Mouse (Mus musculus): ENCODE data around the gene Tbl1x. TPM values are rescaled to one million over a fixed set of nuclear protein-coding genes. Genes with fewer than 3 reads are reported as not detected.

Tbl1x gene
- polyA plus RNA-seq, 1 experiment from 2014 or later: 44.0 TPM

DNA sequence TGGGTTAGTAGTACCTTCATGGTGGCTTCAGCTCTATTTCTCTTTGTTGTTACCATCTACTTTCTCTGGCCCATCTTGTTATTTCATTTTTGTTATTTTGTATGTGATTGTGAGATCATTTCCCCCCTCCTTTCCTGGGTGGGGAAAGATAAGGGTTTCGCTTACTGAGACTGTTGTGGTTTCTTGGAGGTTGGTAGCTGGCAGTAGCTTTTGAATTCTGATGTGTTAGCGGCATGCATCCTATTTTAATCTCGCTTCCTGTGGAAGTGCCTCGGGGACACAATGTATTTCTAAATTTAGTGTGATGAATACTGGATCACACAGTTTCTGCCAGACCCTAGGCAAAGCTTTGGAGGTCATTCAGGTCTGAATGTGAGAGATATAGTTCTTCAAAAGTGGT, 69.2 kb downstream of the Tbl1x start:
- WGBS: 77% methylated on average over 4 of the region's 4 CpGs
- no peak overlapping the region for H3K9ac ChIP-seq
- no peaks in the 10 kb centered on the region for H3K9me3 ChIP-seq
- H3K4me2 ChIP-seq: no peak overlapping the region
- H3K4me3 ChIP-seq: no peak overlapping the region
- ATAC-seq (ENCODE audit: low FRiP score): no peak
- H3K27ac ChIP-seq: no peak overlapping the region
- H3K27me3 ChIP-seq: no peaks in the 10 kb centered on the region
- no peaks in the 10 kb centered on the region for H3K4me1 ChIP-seq (replicated peaks)
- H3K36me3 ChIP-seq: no peaks in the 10 kb centered on the region

DNA sequence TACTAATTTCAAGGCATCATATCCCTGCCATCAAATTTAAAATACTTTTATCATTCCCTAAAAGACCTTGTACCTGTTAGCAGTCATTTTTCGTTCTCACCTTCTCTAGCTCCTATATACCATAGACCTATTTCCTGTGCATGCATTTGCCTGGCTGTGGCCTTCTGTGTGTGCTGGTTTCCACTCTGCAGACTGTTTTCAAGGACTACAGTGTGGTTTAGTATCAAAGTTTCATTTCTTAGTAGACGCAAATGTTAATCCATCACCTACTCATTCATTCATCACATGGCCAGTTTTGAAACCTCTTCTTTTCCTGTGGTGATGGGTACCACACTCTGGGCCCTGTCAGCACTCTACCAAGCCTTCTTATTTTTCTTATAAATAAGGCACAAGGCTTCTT, 75.2 kb downstream of the Tbl1x start:
- Histone ChIP-seq H3K4me3 (no peak overlapping the region), H3K4me2 (no peak overlapping the region), H3K27me3 (no peaks in the 10 kb centered on the region), H3K9me3 (no peaks in the 10 kb centered on the region), H3K4me1 (replicated peaks) (no peaks in the 10 kb centered on the region), H3K36me3 (no peaks in the 10 kb centered on the region), H3K9ac (no peak overlapping the region), H3K27ac (no peak overlapping the region)
- ATAC-seq (ENCODE audit: low FRiP score): no peak
- WGBS: 89% methylated on average over 2 of the region's 2 CpGs

DNA sequence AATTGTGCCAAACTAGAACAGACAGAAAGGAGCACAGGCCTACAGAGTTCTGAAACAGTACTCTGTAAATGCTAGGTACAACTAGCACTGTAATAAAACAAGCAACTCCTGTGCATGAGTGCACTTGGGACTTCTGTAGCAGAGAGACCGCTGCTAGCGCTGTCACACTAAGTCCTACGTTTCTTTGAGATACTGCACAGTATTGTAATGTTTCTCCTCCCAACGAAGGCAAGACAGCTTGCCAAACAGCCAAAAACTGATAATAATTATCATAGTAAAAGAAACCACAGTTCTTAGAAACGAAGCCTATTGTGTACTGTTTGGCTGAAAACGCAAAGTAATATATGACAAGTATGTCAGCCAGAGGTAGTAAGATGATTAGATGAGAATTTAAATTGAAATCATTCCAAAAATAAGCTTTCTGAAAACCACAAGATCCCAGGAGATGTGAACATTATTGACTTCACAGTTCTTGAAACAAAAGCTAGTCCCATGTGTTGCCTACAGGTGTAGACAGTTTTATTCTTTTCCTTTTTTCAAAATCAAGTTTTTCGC, 83.9 kb downstream of the Tbl1x start:
- Histone ChIP-seq H3K36me3 (no peaks in the 10 kb centered on the region), H3K27me3 (no peaks in the 10 kb centered on the region), H3K4me1 (replicated peaks) (no peaks in the 10 kb centered on the region), H3K4me3 (no peak overlapping the region), H3K9me3 (no peaks in the 10 kb centered on the region), H3K9ac (no peak overlapping the region), H3K27ac (no peak overlapping the region), H3K4me2 (no peak overlapping the region)
- no peak for ATAC-seq (ENCODE audit: low FRiP score)
- 86% methylated on average over 7 of the region's 7 CpGs for WGBS

DNA sequence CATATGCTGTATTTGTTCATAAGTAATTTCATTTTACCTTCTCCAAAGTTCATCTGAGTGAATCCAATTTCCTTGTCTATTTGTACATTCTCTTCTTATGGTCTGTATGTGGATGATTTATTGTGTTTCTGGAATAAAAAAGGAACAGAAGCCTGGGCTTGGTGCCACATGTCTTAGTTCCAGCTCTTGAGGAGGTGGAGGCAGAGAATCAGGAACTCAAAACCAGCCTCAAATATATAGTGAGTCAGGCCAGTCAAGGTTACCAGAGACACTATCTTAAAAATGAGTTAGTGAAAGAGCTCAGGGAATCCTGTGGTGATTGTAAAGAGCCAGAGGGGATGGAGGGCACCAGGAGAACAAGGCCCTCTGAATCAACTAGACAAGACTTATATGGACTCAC, 86.9 kb downstream of the Tbl1x start:
- Histone ChIP-seq H3K9me3 (no peaks in the 10 kb centered on the region), H3K4me3 (no peak overlapping the region), H3K27me3 (no peaks in the 10 kb centered on the region), H3K36me3 (no peaks in the 10 kb centered on the region), H3K4me1 (replicated peaks) (no peaks in the 10 kb centered on the region), H3K4me2 (no peak overlapping the region), H3K27ac (no peak overlapping the region), H3K9ac (no peak overlapping the region)
- no peak for ATAC-seq (ENCODE audit: low FRiP score)

DNA sequence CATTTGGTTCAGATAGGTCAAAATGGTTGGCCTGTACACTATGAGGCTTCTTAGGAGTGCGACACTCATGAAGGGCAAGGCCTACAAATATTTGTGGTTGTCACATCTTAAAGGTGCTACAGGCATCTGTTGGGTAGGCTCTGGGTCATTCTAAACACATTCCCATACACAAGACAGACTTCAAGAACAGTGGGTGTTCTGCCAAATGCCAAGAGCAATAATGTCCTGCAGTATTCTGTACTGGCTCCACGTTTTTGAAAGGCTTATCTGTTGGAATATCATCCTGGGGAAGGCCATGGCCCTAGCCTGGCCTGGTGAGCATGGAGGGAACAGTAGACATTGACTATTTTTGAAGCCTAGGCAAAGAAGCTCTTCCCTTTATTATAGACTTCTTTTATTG, 87.9 kb downstream of the Tbl1x start:
- 79% methylated on average over 2 of the region's 2 CpGs for WGBS
- H3K4me3 ChIP-seq: no peak overlapping the region

DNA sequence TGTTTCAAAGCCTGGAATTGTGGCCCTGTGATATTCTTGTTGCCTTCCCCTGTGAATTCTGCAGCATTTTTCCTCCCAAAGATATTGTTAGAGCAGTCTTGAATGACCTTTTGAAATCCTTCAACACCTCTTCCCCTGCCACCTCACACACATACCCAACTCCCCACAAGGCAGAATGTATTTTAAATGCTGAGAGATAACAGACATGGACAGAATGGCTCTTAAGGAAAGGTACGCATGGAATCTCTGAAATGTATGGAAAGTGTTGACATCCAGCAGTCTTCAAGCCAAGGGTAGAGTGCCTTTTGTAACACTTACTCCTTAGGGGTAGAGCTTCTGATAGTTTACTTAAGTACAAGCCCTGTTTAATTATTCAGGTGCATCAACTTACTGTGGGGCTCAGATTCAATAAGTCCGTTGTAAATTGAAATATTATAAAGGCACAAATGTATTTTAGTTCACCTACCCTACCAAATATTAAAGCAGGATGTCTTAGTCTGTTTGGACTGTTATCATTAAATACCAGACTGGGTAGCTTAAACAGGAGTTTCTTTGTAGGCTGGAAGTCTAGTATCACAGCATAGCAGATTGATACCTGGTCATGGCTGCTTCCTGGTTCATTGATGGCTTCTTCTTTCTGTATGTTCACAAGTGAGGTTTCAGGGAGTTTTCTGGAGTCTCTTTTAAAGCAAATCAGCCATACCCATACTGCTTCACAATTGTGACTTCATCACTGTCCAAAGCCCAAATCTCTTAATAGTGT, 92.9 kb downstream of the Tbl1x start:
- Histone ChIP-seq H3K27ac (no peak overlapping the region), H3K9me3 (no peaks in the 10 kb centered on the region), H3K4me2 (no peak overlapping the region), H3K36me3 (no peaks in the 10 kb centered on the region), H3K9ac (no peak overlapping the region), H3K27me3 (no peaks in the 10 kb centered on the region), H3K4me3 (no peak overlapping the region), H3K4me1 (replicated peaks) (no peaks in the 10 kb centered on the region)
- 88% methylated on average over 2 of the region's 2 CpGs for WGBS
- no peak for ATAC-seq (ENCODE audit: low FRiP score)

More for the DNA sequence above, 87.9 kb downstream of the Tbl1x start:
- Histone ChIP-seq H3K4me2 (no peak overlapping the region), H3K36me3 (no peaks in the 10 kb centered on the region), H3K27ac (no peak overlapping the region), H3K27me3 (no peaks in the 10 kb centered on the region), H3K9ac (no peak overlapping the region), H3K9me3 (no peaks in the 10 kb centered on the region), H3K4me1 (replicated peaks) (no peaks in the 10 kb centered on the region)
- ATAC-seq (ENCODE audit: low FRiP score): no peak

DNA sequence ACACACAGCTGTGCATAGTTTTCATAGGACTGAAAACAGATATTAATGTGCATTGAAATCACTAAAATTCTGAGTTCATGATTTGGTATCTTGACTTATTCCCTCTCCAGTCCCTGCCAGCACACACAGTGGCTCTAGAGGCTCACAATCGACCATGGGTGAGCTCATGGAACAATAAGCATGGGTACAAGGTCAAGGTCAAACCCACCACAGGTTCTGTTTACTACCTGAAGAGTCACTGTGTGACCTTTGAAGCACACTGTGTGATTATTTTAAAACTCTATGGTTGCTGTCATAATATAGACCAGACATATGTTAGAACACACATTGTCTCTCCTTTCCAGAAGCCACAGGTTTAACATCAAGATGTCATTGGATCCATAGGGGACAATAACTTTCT, 96.7 kb downstream of the Tbl1x start:
- Histone ChIP-seq H3K4me1 (replicated peaks) (no peaks in the 10 kb centered on the region), H3K27me3 (no peaks in the 10 kb centered on the region), H3K27ac (no peak overlapping the region), H3K9ac (no peak overlapping the region), H3K4me2 (no peak overlapping the region), H3K36me3 (no peaks in the 10 kb centered on the region), H3K9me3 (no peaks in the 10 kb centered on the region), H3K4me3 (no peak overlapping the region)
- WGBS: 52% methylated on average over 1 of the region's 1 CpGs
- ATAC-seq (ENCODE audit: low FRiP score): no peak

DNA sequence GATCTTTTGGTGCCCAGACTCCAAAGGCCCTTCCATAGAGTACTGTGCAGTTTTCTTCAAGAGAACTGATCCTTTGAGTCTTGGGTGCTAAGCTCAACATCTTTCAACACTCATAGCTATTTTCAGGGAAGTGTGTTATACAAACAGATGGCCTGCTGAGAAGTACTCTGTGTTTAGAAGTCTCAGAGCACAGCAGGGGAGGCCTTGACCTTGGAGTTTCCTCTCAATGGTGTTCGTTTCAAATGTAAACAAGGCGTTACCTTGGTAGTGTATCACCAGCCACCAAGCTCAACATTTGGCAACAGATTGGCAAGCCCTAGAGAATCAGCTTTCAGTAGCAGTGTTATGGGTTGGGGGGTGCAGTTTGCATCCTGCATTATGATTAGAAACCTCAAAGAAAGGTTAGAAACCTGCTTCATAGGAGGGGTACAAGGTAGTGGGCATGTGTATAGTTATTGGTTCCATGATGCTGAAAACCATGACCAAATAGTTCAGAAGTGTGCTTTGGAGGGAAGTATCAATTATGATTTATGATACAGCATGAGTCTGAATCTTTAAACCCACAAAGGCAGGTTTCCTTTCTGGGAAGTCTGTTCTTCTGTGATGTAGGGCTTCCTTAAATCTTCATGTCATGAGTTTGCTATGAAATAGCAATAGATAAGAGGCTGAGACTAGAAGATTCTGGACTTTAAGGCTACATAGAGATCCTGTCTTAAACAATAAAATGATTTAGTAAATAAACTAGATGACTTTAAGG, 98.3 kb downstream of the Tbl1x start:
- 54% methylated on average over 2 of the region's 2 CpGs for WGBS
- H3K27ac ChIP-seq: no peak overlapping the region

DNA sequence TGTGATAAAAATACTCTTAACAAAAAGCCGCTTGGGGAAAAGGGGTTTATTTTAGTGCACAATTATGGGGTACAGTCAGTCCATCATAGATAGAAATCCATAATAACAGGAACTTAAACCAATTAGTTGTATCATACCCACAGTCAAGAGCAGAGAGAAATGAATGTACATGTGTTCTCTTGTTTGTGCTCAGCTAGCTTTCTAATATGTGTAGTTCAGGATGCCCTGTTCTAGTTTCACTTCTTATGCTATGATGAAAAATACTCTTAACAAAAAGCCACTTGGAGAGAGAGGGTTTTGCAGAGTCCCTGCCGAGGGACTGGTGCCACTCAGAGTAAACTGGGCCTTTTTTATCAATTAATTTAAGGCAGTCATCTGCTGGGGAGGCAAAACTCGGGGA, 101.1 kb downstream of the Tbl1x start:
- ATAC-seq (ENCODE audit: low FRiP score): no peak
- H3K27ac ChIP-seq: no peak overlapping the region
- H3K4me2 ChIP-seq: no peak overlapping the region
- 87% methylated on average over 3 of the region's 3 CpGs for WGBS
- no peaks in the 10 kb centered on the region for H3K27me3 ChIP-seq
- no peaks in the 10 kb centered on the region for H3K36me3 ChIP-seq
- H3K4me3 ChIP-seq: no peak overlapping the region
- H3K9ac ChIP-seq: no peak overlapping the region
- peaks cover 5% of the 10 kb centered on the region for H3K4me1 ChIP-seq (replicated peaks)
- no peaks in the 10 kb centered on the region for H3K9me3 ChIP-seq

More for the DNA sequence above, 98.3 kb downstream of the Tbl1x start:
- no peaks in the 10 kb centered on the region for H3K9me3 ChIP-seq
- no peak overlapping the region for H3K4me3 ChIP-seq
- no peaks in the 10 kb centered on the region for H3K4me1 ChIP-seq (replicated peaks)
- no peaks in the 10 kb centered on the region for H3K36me3 ChIP-seq
- no peak overlapping the region for H3K4me2 ChIP-seq
- no peaks in the 10 kb centered on the region for H3K27me3 ChIP-seq
- ATAC-seq (ENCODE audit: low FRiP score): no peak
- H3K9ac ChIP-seq: no peak overlapping the region

DNA sequence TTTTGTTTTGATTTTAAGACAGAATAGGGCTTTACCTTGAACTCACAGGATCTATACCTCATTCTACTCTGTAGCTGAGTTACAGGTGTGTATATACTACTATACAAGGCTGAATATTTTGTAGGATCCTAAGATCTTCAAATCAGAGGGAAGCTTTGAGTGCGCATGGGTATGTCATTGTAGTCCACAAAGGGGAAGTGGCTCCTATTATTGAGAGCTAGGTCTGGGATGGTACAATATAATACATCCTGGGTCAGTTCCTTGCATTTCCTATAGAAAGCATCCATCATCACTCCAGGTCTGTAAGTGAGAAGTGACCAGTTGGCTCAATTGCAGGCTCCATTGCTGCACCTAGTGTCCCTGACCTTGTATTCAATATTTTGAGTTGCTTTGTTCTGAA, 102.2 kb downstream of the Tbl1x start:
- Histone ChIP-seq H3K27ac (no peak overlapping the region), H3K4me3 (no peak overlapping the region), H3K4me2 (no peak overlapping the region), H3K27me3 (no peaks in the 10 kb centered on the region), H3K9ac (no peak overlapping the region), H3K36me3 (no peaks in the 10 kb centered on the region), H3K4me1 (replicated peaks) (peaks cover 5% of the 10 kb centered on the region), H3K9me3 (no peaks in the 10 kb centered on the region)
- no peak for ATAC-seq (ENCODE audit: low FRiP score)
- 97% methylated on average over 1 of the region's 1 CpGs for WGBS

DNA sequence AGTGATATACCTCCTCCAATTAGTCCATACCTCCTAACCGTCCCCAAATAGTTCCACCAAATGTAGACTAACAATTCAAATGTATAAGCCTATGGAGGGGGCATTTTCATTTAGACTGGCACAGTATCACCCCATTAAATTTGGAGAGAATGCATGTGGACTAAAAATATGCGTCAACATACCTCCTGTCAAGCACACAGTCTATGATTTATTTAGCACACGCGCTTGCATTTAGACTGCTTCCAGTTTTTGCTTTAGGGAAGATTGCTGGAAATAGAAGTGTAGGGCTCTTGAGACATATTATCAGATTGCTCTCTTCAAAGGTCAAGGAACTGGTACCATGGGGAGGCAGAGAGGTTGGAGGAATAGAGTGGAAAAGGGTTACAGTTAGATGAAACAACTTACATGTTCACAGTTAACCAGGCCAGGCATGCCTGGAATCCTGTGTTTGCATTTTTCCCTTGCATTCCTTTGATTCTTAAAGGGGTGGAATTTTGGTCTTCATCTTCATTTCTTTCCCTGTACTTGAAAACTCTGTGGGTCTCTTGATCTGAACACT, 105.0 kb downstream of the Tbl1x start:
- Histone ChIP-seq H3K36me3 (no peaks in the 10 kb centered on the region), H3K9ac (no peak overlapping the region), H3K27ac (no peak overlapping the region), H3K4me1 (replicated peaks) (peaks cover 5% of the 10 kb centered on the region), H3K9me3 (no peaks in the 10 kb centered on the region), H3K4me2 (no peak overlapping the region), H3K4me3 (no peak overlapping the region), H3K27me3 (no peaks in the 10 kb centered on the region)
- no peak for ATAC-seq (ENCODE audit: low FRiP score)
- 76% methylated on average over 4 of the region's 4 CpGs for WGBS

DNA sequence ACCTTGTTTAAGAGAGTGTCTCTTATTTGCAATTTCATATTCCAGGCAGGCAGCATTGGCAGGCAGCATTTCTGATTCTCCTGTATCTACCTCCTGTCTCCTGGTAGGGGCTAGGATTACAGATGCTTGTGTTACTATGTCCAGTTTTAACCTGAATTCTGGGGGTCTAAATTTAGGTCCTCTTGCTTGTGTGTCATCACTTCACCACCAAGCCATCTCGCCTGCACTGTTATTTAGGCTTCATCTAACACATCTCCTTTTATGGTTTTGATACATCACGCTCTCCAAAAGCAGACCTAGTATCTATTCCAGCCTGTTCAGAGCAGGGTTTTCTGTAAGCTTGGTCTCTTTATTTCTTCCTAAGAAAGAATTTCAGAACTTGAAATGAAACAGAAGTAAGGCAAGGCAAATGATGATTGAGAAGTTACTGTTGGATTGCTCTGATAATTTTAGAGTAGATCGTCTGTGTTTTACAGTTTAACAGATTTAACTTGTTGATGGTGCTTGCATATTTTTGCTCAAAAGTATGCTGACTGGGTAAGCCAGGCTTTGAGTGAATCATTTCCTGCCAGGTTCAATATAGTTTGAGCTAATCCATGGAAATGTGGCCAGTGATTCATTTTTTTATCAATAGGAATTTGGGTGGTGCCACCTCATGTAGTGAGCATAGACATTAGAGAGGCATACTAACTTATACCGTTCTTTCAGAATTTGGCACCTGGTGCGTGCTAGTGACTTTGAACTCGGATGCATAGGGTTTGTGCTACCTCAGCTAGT, 106.7 kb downstream of the Tbl1x start:
- Histone ChIP-seq H3K4me1 (replicated peaks) (peaks cover 5% of the 10 kb centered on the region), H3K4me2 (no peak overlapping the region), H3K4me3 (no peak overlapping the region), H3K36me3 (no peaks in the 10 kb centered on the region), H3K9me3 (no peaks in the 10 kb centered on the region), H3K27ac (no peak overlapping the region), H3K27me3 (no peaks in the 10 kb centered on the region), H3K9ac (no peak overlapping the region)
- ATAC-seq (ENCODE audit: low FRiP score): no peak
- WGBS: 90% methylated on average over 6 of the region's 6 CpGs

Data from hindbrain, embryonic 13.5 days (tissue).